8 mouse cellular contexts compared by ENCODE assay signal in the genomic region with DNA sequence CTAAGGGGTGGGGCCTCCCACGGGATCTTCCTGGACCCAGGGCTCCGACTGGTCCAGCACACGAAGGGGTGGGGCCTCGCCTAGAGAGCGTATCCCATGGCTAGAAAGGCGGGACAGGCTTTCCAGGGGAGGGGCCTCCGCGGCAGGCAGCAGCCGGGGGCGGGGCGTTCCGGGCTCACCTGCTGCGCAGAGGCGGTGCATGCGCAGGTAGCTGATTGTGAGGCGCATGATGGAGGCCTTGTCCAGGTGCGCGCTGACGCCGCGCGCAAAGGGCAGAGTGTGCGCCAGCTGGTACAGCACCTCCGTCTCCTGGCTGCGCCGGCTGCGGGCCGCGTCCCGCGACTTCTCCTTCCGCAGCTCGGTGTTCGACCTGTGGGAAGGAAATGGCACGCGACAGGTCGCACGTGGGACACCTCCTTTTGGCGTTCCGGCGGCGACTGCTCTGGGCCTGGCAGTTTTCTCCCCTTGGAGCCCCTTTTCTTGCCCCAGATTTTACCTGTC. TPM values are rescaled to one million over a fixed set of nuclear protein-coding genes. Genes with fewer than 3 reads are reported as not detected.
A peak's percentile ranks its signal among the peaks of the same experiment; 100 is the strongest.
DNase-seq lines count a peak whose midpoint lies in the region; ATAC-seq lines count a peak whose summit lies in the region.

No protein-coding gene starts in this region.

- peak overlapping the region; percentile 100 for H3K27ac ChIP-seq in lung, embryonic 15.5 days

- peak; percentile 98 for DNase-seq in R1 (ENCODE audit: low read depth, low spot score)
- peak; percentile 95 for DNase-seq in cerebellum, adult 9-11 months
- peak; percentile 85 for DNase-seq in heart, postnatal 4 days
- peak; percentile 94 for DNase-seq in layer of hippocampus, adult 9-11 months
- peak; percentile 91 for DNase-seq in retina, postnatal 1 day
- peak; percentile 70 to 83 for DNase-seq in thymus, postnatal 36 days

- ATAC-seq in frontal cortex, adult (ENCODE audit: low TSS enrichment): peak; percentile 84
- ATAC-seq in lung, embryonic 15.5 days (ENCODE audit: borderline replicate concordance, extremely low read depth, low FRiP score, low TSS enrichment): peak; percentile 66

- no peaks in the 10 kb centered on the region for H3K27me3 ChIP-seq in lung, embryonic 15.5 days

- peaks cover 30% of the 10 kb centered on the region for H3K36me3 ChIP-seq in lung, embryonic 15.5 days

- under 1% methylated on average over 42 of the region's 42 CpGs for WGBS in lung, embryonic 15.5 days

- H3K4me3 ChIP-seq in lung, embryonic 15.5 days: peak overlapping the region; percentile 43

- H3K4me2 ChIP-seq in lung, embryonic 15.5 days: peak overlapping the region; percentile 63

- peaks cover 53% of the 10 kb centered on the region for H3K4me1 ChIP-seq in lung, embryonic 15.5 days

- no peaks in the 10 kb centered on the region for H3K9me3 ChIP-seq in lung, embryonic 15.5 days

- H3K9ac ChIP-seq in lung, embryonic 15.5 days: peak overlapping the region; percentile 57

RNA-seq across cellular contexts. Expression of gene Hif3a, which starts 6.1 kb away (rescaled TPM):
- 1 to 10 TPM; 3.1 to 3.8 TPM for total RNA-seq in heart, postnatal 4 days (2021)
- 37.6 and 41.5 TPM in 2 replicates for polyA plus RNA-seq in lung, embryonic 15.5 days (2015; fragmentation: Nextera tagmentation; extraction: Ambion mirVana)

RNA-seq across cellular contexts. Expression of gene Psg16, which starts 17.7 kb away (rescaled TPM):
- under 1 TPM; 0.10 to 0.20 TPM for total RNA-seq in heart, postnatal 4 days (2021)
- 0.10 and 0.19 TPM in 2 replicates for polyA plus RNA-seq in lung, embryonic 15.5 days (2015; fragmentation: Nextera tagmentation; extraction: Ambion mirVana)

RNA-seq across cellular contexts. Expression of gene Ppp5c, which starts 28.4 kb away (rescaled TPM):
- 100 to 1,000 TPM; 109 TPM for total RNA-seq in heart, postnatal 4 days (2021)
- 107 and 110 TPM in 2 replicates for polyA plus RNA-seq in lung, embryonic 15.5 days (2015; fragmentation: Nextera tagmentation; extraction: Ambion mirVana)

Comparison
In these comparisons a context has a peak if more than half of its experiments do, and no peak if none do; other contexts are left out.
1. Peak in every context shown above with its lines: DNase-seq, ATAC-seq, H3K4me3 ChIP-seq and H3K27ac ChIP-seq.